Mouse (Mus musculus) small intestine, adult 2 months (tissue): ENCODE data around the gene Coro1b.

ENCODE experiments used
- CTCF ChIP-seq: fragments of 200-500 bp; IDR thresholded peaks from 2 replicates; pipeline ENCODE4 v1.5.1; 2012; ENCODE audit warnings: low read depth, mild to moderate bottlenecking, control low read depth, inconsistent platforms, low read length, moderate library complexity, mixed read lengths; ENCODE audit not compliant: insufficient replicate concordance, insufficient read length; ENCODE audit errors: extremely low read depth
- POLR2A ChIP-seq: fragments of 200-500 bp; IDR thresholded peaks from 2 replicates; pipeline ENCODE4 v1.6.1; 2012; ENCODE audit warnings: low read depth, mild to moderate bottlenecking, control low read depth, inconsistent platforms, low read length, moderate library complexity

- TF ChIP-seq CTCF, result peak; percentile 96
- TF ChIP-seq POLR2A, result no peak
These were observed 49.4 kb upstream of the Coro1b start for GRCm38 (mm10) chr19:4099056-4099455.
